ENCODE assay signal across 18 mouse cellular contexts in the genomic region with DNA sequence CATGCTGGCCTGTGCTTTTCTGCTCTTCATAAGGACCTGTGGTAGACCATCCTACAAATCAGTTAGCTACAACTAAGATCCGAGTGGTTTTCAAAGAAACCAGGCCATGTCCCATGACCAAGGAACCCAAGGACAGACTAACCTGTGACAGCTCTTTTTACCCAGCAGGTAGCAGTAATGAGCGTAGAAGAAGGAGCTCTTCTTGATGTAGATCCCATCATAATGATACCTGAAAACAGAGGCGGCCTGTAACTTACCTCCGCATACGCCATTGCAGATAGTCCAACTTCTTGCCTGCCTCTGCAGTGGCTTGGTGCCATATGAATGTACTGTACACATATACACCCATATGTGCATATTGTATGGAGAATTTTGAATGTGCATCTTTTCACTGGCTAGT. TPM values are rescaled to one million over a fixed set of nuclear protein-coding genes. Genes with fewer than 3 reads are reported as not detected.
DNase-seq lines count a peak whose midpoint lies in the region; ATAC-seq lines count a peak whose summit lies in the region.
"Had no signal": no experiment of that assay in that cellular context is flagged by ENCODE, and none has a peak within 500 bp of the region (broad histone marks: within the 10 kb centered on the region; RNA-seq: fewer than 3 reads in every experiment).

No protein-coding gene starts in this region.

- no peak overlapping the region for H3K4me3 ChIP-seq in kidney, embryonic 16.5 days (ENCODE audit: low read length)
- no peak overlapping the region for H3K4me3 ChIP-seq in lung, embryonic 15.5 days
- H3K4me3 ChIP-seq in stomach, embryonic 16.5 days (replicated peaks; ENCODE audit: low read length) = no peak overlapping the region
- H3K4me3 ChIP-seq: embryonic facial prominence, embryonic 10.5 days; forebrain, embryonic 13.5 days; hindbrain, embryonic 12.5 days; kidney, embryonic 15.5 days; limb, embryonic 13.5 days; neural tube, embryonic 12.5 days had no signal

- ATAC-seq in CD4-positive, CD25-positive, alpha-beta regulatory T cell, adult 4 months = no peak
- ATAC-seq in kidney, embryonic 16.5 days (ENCODE audit: low FRiP score, low TSS enrichment) = no peak
- ATAC-seq in lung, embryonic 15.5 days (ENCODE audit: borderline replicate concordance, extremely low read depth, low FRiP score, low TSS enrichment) = no peak
- no peak for ATAC-seq in stomach, embryonic 16.5 days (ENCODE audit: insufficient read depth, low FRiP score)
- ATAC-seq: forebrain, embryonic 13.5 days had no signal

- H3K27me3 ChIP-seq in kidney, embryonic 16.5 days (ENCODE audit: insufficient read depth, low read length) = no peaks in the 10 kb centered on the region
- no peaks in the 10 kb centered on the region for H3K27me3 ChIP-seq in lung, embryonic 15.5 days
- no peaks in the 10 kb centered on the region for H3K27me3 ChIP-seq in stomach, embryonic 16.5 days (ENCODE audit: control insufficient read depth, insufficient read depth, low read length)
- H3K27me3 ChIP-seq: forebrain, embryonic 13.5 days; hindbrain, embryonic 12.5 days; kidney, embryonic 15.5 days; limb, embryonic 13.5 days; neural tube, embryonic 12.5 days had no signal

- H3K27ac ChIP-seq in kidney, embryonic 16.5 days (ENCODE audit: low read length) = 0 out of 2 replicates have a peak overlapping the region, but pooled peaks have one; percentile 25
- peak overlapping the region; percentile 54; the same call in 1 of the 2 replicates for H3K27ac ChIP-seq in lung, embryonic 15.5 days
- H3K27ac ChIP-seq in stomach, embryonic 16.5 days (ENCODE audit: low read length) = 0 out of 2 replicates have a peak overlapping the region, but pooled peaks have one; percentile 6
- H3K27ac ChIP-seq: embryonic facial prominence, embryonic 10.5 days; forebrain, embryonic 13.5 days; hindbrain, embryonic 12.5 days; kidney, embryonic 15.5 days; limb, embryonic 13.5 days; neural tube, embryonic 12.5 days had no signal

- whole genome bisulfite sequencing in kidney, embryonic 16.5 days = 92% methylated on average over 5 of the region's 5 CpGs
- WGBS in lung, embryonic 15.5 days = 94% methylated on average over 5 of the region's 5 CpGs
- WGBS in stomach, embryonic 16.5 days = 96% methylated on average over 5 of the region's 5 CpGs

- no peak overlapping the region for H3K4me2 ChIP-seq in kidney, embryonic 16.5 days (replicated peaks; ENCODE audit: low read depth, low read length)
- no peak overlapping the region for H3K4me2 ChIP-seq in lung, embryonic 15.5 days
- no peak overlapping the region for H3K4me2 ChIP-seq in stomach, embryonic 16.5 days (ENCODE audit: low read depth, low read length)
- H3K4me2 ChIP-seq: forebrain, embryonic 13.5 days; hindbrain, embryonic 12.5 days; kidney, embryonic 15.5 days; limb, embryonic 13.5 days; neural tube, embryonic 12.5 days had no signal

- H3K4me1 ChIP-seq in kidney, embryonic 16.5 days (ENCODE audit: insufficient read depth, low read length) = peaks cover 25% of the 10 kb centered on the region
- peaks cover 31% of the 10 kb centered on the region for H3K4me1 ChIP-seq in lung, embryonic 15.5 days
- H3K4me1 ChIP-seq in stomach, embryonic 16.5 days (ENCODE audit: control insufficient read depth, insufficient read depth, low read length) = peaks cover 14% of the 10 kb centered on the region
- H3K4me1 ChIP-seq: neural tube, embryonic 12.5 days had no signal

- no peaks in the 10 kb centered on the region for H3K36me3 ChIP-seq in kidney, embryonic 16.5 days (ENCODE audit: insufficient read depth, low read length)
- H3K36me3 ChIP-seq in lung, embryonic 15.5 days = no peaks in the 10 kb centered on the region
- H3K36me3 ChIP-seq in stomach, embryonic 16.5 days (ENCODE audit: control insufficient read depth, insufficient read depth, low read length) = no peaks in the 10 kb centered on the region
- H3K36me3 ChIP-seq: embryonic facial prominence, embryonic 10.5 days; hindbrain, embryonic 12.5 days; kidney, embryonic 15.5 days; limb, embryonic 13.5 days; neural tube, embryonic 12.5 days had no signal

- H3K9ac ChIP-seq in kidney, embryonic 16.5 days (replicated peaks; ENCODE audit: low read length) = no peak overlapping the region
- no peak overlapping the region for H3K9ac ChIP-seq in lung, embryonic 15.5 days
- no peak overlapping the region for H3K9ac ChIP-seq in stomach, embryonic 16.5 days (ENCODE audit: low read length)
- H3K9ac ChIP-seq: forebrain, embryonic 13.5 days; hindbrain, embryonic 12.5 days; kidney, embryonic 15.5 days; limb, embryonic 13.5 days; neural tube, embryonic 12.5 days had no signal

- no peaks in the 10 kb centered on the region for H3K9me3 ChIP-seq in kidney, embryonic 16.5 days (ENCODE audit: low read length)
- no peaks in the 10 kb centered on the region for H3K9me3 ChIP-seq in lung, embryonic 15.5 days
- H3K9me3 ChIP-seq in stomach, embryonic 16.5 days (replicated peaks; ENCODE audit: control insufficient read depth, low read length) = no peaks in the 10 kb centered on the region
- H3K9me3 ChIP-seq: embryonic facial prominence, embryonic 10.5 days; forebrain, embryonic 13.5 days; hindbrain, embryonic 12.5 days; kidney, embryonic 15.5 days; limb, embryonic 13.5 days; neural tube, embryonic 12.5 days had no signal

- DNase-seq in CD4-positive, CD25-positive, alpha-beta regulatory T cell, adult 2 months (ENCODE audit: low read depth, low spot score) = peak; percentile 61
- no peak for DNase-seq in kidney, postnatal 10 days
- DNase-seq in lung, postnatal 14 days = no peak
- no peak for DNase-seq in spleen, postnatal 10 days (ENCODE audit: low spot score in 2 of 2)
- DNase-seq: cerebellum, adult 11 months; cerebellum, postnatal 36 days; spleen, adult 18-20 months had no signal

RNA-seq across cellular contexts. Expression of a gene that starts 10.8 kb away (rescaled TPM):
- not detected for polyA plus RNA-seq in CD4-positive, CD25-positive, alpha-beta regulatory T cell, adult 4 months (2017; shearing (Covaris generic))
- polyA plus RNA-seq in kidney, embryonic 16.5 days (2015; fragmentation: Nextera tagmentation; extraction: Ambion mirVana) = 0.17 and 0.21 TPM in 2 replicates
- polyA plus RNA-seq in lung, embryonic 15.5 days (2015; fragmentation: Nextera tagmentation; extraction: Ambion mirVana) = 0.58 and 0.67 TPM in 2 replicates
- 0.19 and 0.26 TPM in 2 replicates for polyA plus RNA-seq in stomach, embryonic 16.5 days (2015; fragmentation: Nextera tagmentation; extraction: Ambion mirVana)
- polyA plus RNA-seq: intestine, embryonic 14.5 days; neural tube, embryonic 12.5 days had no signal

RNA-seq across cellular contexts. Expression of a gene that starts 58.7 kb away (rescaled TPM):
- not detected for polyA plus RNA-seq in CD4-positive, CD25-positive, alpha-beta regulatory T cell, adult 4 months (2017; shearing (Covaris generic))
- 0.04 and 0.08 TPM in 2 replicates for polyA plus RNA-seq in kidney, embryonic 16.5 days (2015; fragmentation: Nextera tagmentation; extraction: Ambion mirVana)
- 0.05 and 0.06 TPM in 2 replicates for polyA plus RNA-seq in lung, embryonic 15.5 days (2015; fragmentation: Nextera tagmentation; extraction: Ambion mirVana)
- polyA plus RNA-seq in stomach, embryonic 16.5 days (2015; fragmentation: Nextera tagmentation; extraction: Ambion mirVana) = 0.29 and 0.34 TPM in 2 replicates
